Mouse (Mus musculus) stomach, postnatal 0 days (tissue): ENCODE data around the gene Sytl1.

ENCODE experiments used
- CTCF ChIP-seq: IDR thresholded peaks from 2 replicates; pipeline ENCODE4 v1.5.1; 2016; ENCODE audit warnings: antibody characterized with exemption, low read depth, mild to moderate bottlenecking, moderate library complexity
- EP300 ChIP-seq: optimal IDR thresholded peaks from 2 replicates; pipeline ENCODE3; 2016; ENCODE audit warnings: antibody characterized with exemption

DNA sequence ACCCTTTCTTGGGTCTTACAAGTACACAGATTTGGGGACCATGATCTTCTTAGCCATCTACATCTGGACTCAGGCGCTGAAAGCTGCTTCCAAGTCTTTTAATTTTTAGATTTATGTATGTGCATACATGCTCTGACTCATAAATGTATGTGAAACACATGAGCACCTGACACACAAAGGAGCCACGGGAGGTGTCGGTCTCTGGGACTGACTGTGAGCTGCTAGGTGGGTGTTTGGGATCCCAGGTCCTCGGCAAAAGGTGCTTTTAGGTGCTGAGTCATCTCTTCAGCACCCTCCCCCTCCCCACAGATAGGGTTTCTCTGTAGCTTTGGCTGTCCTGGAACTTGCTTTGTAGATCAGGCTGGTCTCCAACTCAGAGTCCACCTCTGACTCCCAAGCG lies 843 bp upstream of the Sytl1 start:
- no peak for TF ChIP-seq CTCF
- no peak for TF ChIP-seq EP300
